7 mouse cellular contexts compared by ENCODE assay signal in genomic region chr14:74948014-74948396, GRCm38 (mm10). TPM values are rescaled to one million over a fixed set of nuclear protein-coding genes. Genes with fewer than 3 reads are reported as not detected.
DNase-seq lines count a peak whose midpoint lies in the region; ATAC-seq and TF ChIP-seq lines count a peak whose summit lies in the region.

No protein-coding gene starts in this region.

- peak overlapping the region; percentile 100 for H3K4me3 ChIP-seq in megakaryocyte, embryonic 14.5 days (replicated peaks)
- H3K4me3 ChIP-seq in forebrain, embryonic 11.5 days (ENCODE audit: low read depth, low read length), result peak overlapping the region; percentile 77
- H3K4me3 ChIP-seq in limb, embryonic 12.5 days (replicated peaks), result peak overlapping the region; percentile 82
- H3K4me3 ChIP-seq in small intestine, adult 2 months (ENCODE audit: low read depth, low read length), result peak overlapping the region; percentile 96

- H3K27ac ChIP-seq in forebrain, embryonic 11.5 days (ENCODE audit: low read depth, low read length), result no peak overlapping the region
- peak overlapping the region; percentile 92 for H3K27ac ChIP-seq in limb, embryonic 12.5 days
- H3K27ac ChIP-seq in small intestine, adult 2 months (ENCODE audit: insufficient read depth, low read depth, low read length), result 0 out of 2 replicates have a peak overlapping the region, but pooled peaks have one; percentile 22

- no peak for DNase-seq in forebrain, embryonic 11.5 days (ENCODE audit: low spot score)
- DNase-seq in frontal cortex, adult 2 months (ENCODE audit: extremely low spot score in 1 of 2, low spot score in 1 of 2), result no peak

- H3K36me3 ChIP-seq in megakaryocyte, embryonic 14.5 days (replicated peaks; ENCODE audit: low read length), result no peaks in the 10 kb centered on the region
- no peaks in the 10 kb centered on the region for H3K36me3 ChIP-seq in forebrain, embryonic 11.5 days (ENCODE audit: control insufficient read depth, insufficient read depth, low read length)
- no peaks in the 10 kb centered on the region for H3K36me3 ChIP-seq in limb, embryonic 12.5 days
- no peaks in the 10 kb centered on the region for H3K36me3 ChIP-seq in small intestine, adult 2 months (ENCODE audit: control insufficient read depth, insufficient read depth, low read length)

- no peaks in the 10 kb centered on the region for H3K9me3 ChIP-seq in megakaryocyte, embryonic 14.5 days
- H3K9me3 ChIP-seq in forebrain, embryonic 11.5 days (ENCODE audit: control insufficient read depth, low read length), result no peaks in the 10 kb centered on the region
- H3K9me3 ChIP-seq in limb, embryonic 12.5 days, result no peaks in the 10 kb centered on the region

- H3K4me1 ChIP-seq in megakaryocyte, embryonic 14.5 days, result peaks cover 37% of the 10 kb centered on the region
- peaks cover 2% of the 10 kb centered on the region; the same call in 1 of the 2 replicates for H3K4me1 ChIP-seq in forebrain, embryonic 11.5 days (replicated peaks; ENCODE audit: control insufficient read depth, insufficient read depth, low read length)
- H3K4me1 ChIP-seq in limb, embryonic 12.5 days (replicated peaks), result peaks cover 21% of the 10 kb centered on the region
- peaks cover 9% of the 10 kb centered on the region for H3K4me1 ChIP-seq in small intestine, adult 2 months (ENCODE audit: control insufficient read depth, insufficient read depth, insufficient read length, low read length)

- no peak for ATAC-seq in megakaryocyte, adult 5-6 weeks (ENCODE audit: poor library complexity, severe bottlenecking)
- no peak for ATAC-seq in forebrain, embryonic 11.5 days (replicated peaks; ENCODE audit: low FRiP score)
- ATAC-seq in limb, embryonic 12.5 days (ENCODE audit: insufficient number of reproducible peaks, insufficient read depth, low FRiP score, low TSS enrichment, low read depth), result no peak
- no peak for ATAC-seq in cerebellum, adult (ENCODE audit: insufficient number of reproducible peaks, low FRiP score, low TSS enrichment)

- peak overlapping the region; percentile 83 for H3K9ac ChIP-seq in forebrain, embryonic 11.5 days (ENCODE audit: low read length)
- H3K9ac ChIP-seq in limb, embryonic 12.5 days (replicated peaks), result peak overlapping the region; percentile 90

- 28% methylated on average over 13 of the region's 13 CpGs for WGBS in forebrain, embryonic 11.5 days
- WGBS in limb, embryonic 12.5 days, result 25% methylated on average over 13 of the region's 13 CpGs
- WGBS in small intestine, adult 2 months, result 19% methylated on average over 13 of the region's 13 CpGs

- TF ChIP-seq POLR2A in small intestine, adult 2 months (IDR thresholded peaks at IDR 0.05; ENCODE audit: low read depth, low read length), result no peak

- H3K4me2 ChIP-seq in forebrain, embryonic 11.5 days (ENCODE audit: low read depth, low read length, severe bottlenecking), result peak overlapping the region; percentile 69
- H3K4me2 ChIP-seq in limb, embryonic 12.5 days, result peak overlapping the region; percentile 80

- no peak for TF ChIP-seq CTCF in small intestine, adult 2 months (IDR thresholded peaks at IDR 0.05; ENCODE audit: extremely low read depth, insufficient read length, insufficient replicate concordance, low read depth, low read length)

- peaks cover 2% of the 10 kb centered on the region for H3K27me3 ChIP-seq in megakaryocyte, embryonic 14.5 days (replicated peaks)
- no peaks in the 10 kb centered on the region for H3K27me3 ChIP-seq in forebrain, embryonic 11.5 days (ENCODE audit: control insufficient read depth, insufficient read depth, low read length)
- no peaks in the 10 kb centered on the region for H3K27me3 ChIP-seq in limb, embryonic 12.5 days
- no peaks in the 10 kb centered on the region for H3K27me3 ChIP-seq in small intestine, adult 2 months (ENCODE audit: control insufficient read depth, insufficient read depth, low read length)

RNA-seq across cellular contexts. Expression of gene Lrch1, which starts 0.3 kb away (rescaled TPM):
- polyA plus RNA-seq in megakaryocyte, embryonic 14.5 days (2012; ENCODE audit: insufficient read depth, low replicate concordance), result 1.9 and 2.8 TPM in 2 replicates
- total RNA-seq in megakaryocyte, adult 5-6 weeks (2015), result 16.8 and 19.5 TPM in 2 replicates
- total RNA-seq in megakaryocyte, adult 5-6 weeks (2017), result 17.2 and 18.2 TPM in 2 replicates
- polyA plus RNA-seq in forebrain, embryonic 11.5 days (2014; fragmentation: Nextera tagmentation; extraction: Ambion mirVana), result 7.6 and 8.5 TPM in 2 replicates
- 14.8 and 16.0 TPM in 2 replicates for polyA plus RNA-seq in limb, embryonic 12.5 days (2016; fragmentation: Nextera tagmentation; extraction: Ambion mirVana)
- polyA plus RNA-seq in small intestine, adult 2 months (2012; rRNA removed), result 3.5 and 6.1 TPM in 2 replicates
- 14.6 and 16.1 TPM in 2 replicates for polyA plus RNA-seq in frontal cortex, adult 2 months (2012; rRNA removed)
